Mouse (Mus musculus): ENCODE data around the gene Rhag. TPM values are rescaled to one million over a fixed set of nuclear protein-coding genes. Genes with fewer than 3 reads are reported as not detected.

Gene Rhag
- total and polyA plus RNA-seq, 3 experiments = 17.8 to 91.3 TPM; not detected in 1

- Histone ChIP-seq H3K9ac (ENCODE audit: control insufficient read depth, low read depth, low read length, poor library complexity, severe bottlenecking) (no peak overlapping the region), H3K36me3 (ENCODE audit: control insufficient read depth in 1 of 2, insufficient read depth in 2 of 2, low read length in 2 of 2) (peaks cover 0 to 7% of the 10 kb centered on the region in 2 experiments; a peak in 2 of 4 replicates), H3K27me3 (ENCODE audit: control insufficient read depth in 1 of 2, insufficient read depth in 2 of 2, low read length in 2 of 2) (no peaks in the 10 kb centered on the region), H3K79me2 (ENCODE audit: control insufficient read depth, insufficient read depth, low read length, poor library complexity) (no peaks in the 10 kb centered on the region), H3K9me3 (replicated peaks; ENCODE audit: insufficient read depth, low read length) (no peaks in the 10 kb centered on the region), H3K4me1 (ENCODE audit: control insufficient read depth in 1 of 2, insufficient read depth in 2 of 2, low read length in 2 of 2) (no peaks in the 10 kb centered on the region; a peak in 1 of 4 replicates), H3K27ac (ENCODE audit: control insufficient read depth, low read depth, low read length) (no peak overlapping the region), H3K4me3 (ENCODE audit: control insufficient read depth in 1 of 2, insufficient read depth in 1 of 2, low read depth in 2 of 2, low read length in 2 of 2) (no peak overlapping the region)
- DNase-seq (ENCODE audit: low read depth, low spot score) = peak; percentile 87
- TF ChIP-seq E2F4 (IDR thresholded peaks at IDR 0.05; ENCODE audit: borderline replicate concordance, low read depth, low read length) (no peak), HCFC1 (IDR thresholded peaks at IDR 0.05; ENCODE audit: low read depth, low read length) (no peak), RCOR1 (IDR thresholded peaks at IDR 0.05; ENCODE audit: low read depth, low read length) (peak; percentile 59), GABPA (IDR thresholded peaks at IDR 0.05; ENCODE audit: low read depth, low read length) (no peak), UBTF (IDR thresholded peaks at IDR 0.05; ENCODE audit: borderline replicate concordance, insufficient read depth, low read depth, low read length) (no peak), ETS1 (IDR thresholded peaks at IDR 0.05; ENCODE audit: low read depth, low read length) (peak; percentile 55; the same call in 1 of the 2 replicates), MYB (IDR thresholded peaks at IDR 0.05; ENCODE audit: low read depth, low read length) (no peak), MYC (IDR thresholded peaks at IDR 0.05; ENCODE audit: low read depth, low read length) (no peak), ZMIZ1 (IDR thresholded peaks at IDR 0.05; ENCODE audit: low read depth, low read length) (no peak), MAFK (IDR thresholded peaks at IDR 0.05; ENCODE audit: borderline replicate concordance, low read depth, low read length) (0 out of 2 replicates have a peak, but pooled peaks have one; percentile 22), POLR2A (IDR thresholded peaks at IDR 0.05; ENCODE audit: control insufficient read depth in 1 of 2, insufficient read depth in 1 of 2, low read depth in 1 of 2, low read length in 2 of 2, poor library complexity in 1 of 2) (no peak), ZC3H11A (IDR thresholded peaks at IDR 0.05; ENCODE audit: low read depth, low read length) (no peak), USF1 (IDR thresholded peaks at IDR 0.05; ENCODE audit: low read depth, low read length) (no peak), EP300 (IDR thresholded peaks at IDR 0.05; ENCODE audit: low read depth in 1 of 2, low read length in 2 of 2) (0 out of 4 replicates have a peak, but pooled peaks have one; percentile 23 to 33), TBP (IDR thresholded peaks at IDR 0.05; ENCODE audit: low read depth, low read length) (peak; percentile 26; the same call in 1 of the 2 replicates), NRF1 (IDR thresholded peaks at IDR 0.05; ENCODE audit: insufficient read depth, low read depth, low read length, poor library complexity, severe bottlenecking) (no peak), POLR2AphosphoS2 (IDR thresholded peaks at IDR 0.05; ENCODE audit: low read length) (no peak), BHLHE40 (IDR thresholded peaks at IDR 0.05; ENCODE audit: borderline replicate concordance, low read depth, low read length) (no peak), ZNF384 (IDR thresholded peaks at IDR 0.05; ENCODE audit: low read depth, low read length) (no peak), MAZ (IDR thresholded peaks at IDR 0.05; ENCODE audit: low read depth, low read length) (no peak), SIN3A (IDR thresholded peaks at IDR 0.05; ENCODE audit: low read length) (0 out of 2 replicates have a peak, but pooled peaks have one; percentile 26), MAX (IDR thresholded peaks at IDR 0.05; ENCODE audit: low read length) (no peak), CHD2 (IDR thresholded peaks at IDR 0.05; ENCODE audit: low read length) (no peak), TCF12 (IDR thresholded peaks at IDR 0.05; ENCODE audit: low read depth, low read length) (0 out of 2 replicates have a peak, but pooled peaks have one; percentile 42), MXI1 (IDR thresholded peaks at IDR 0.05; ENCODE audit: low read depth, low read length) (no peak), CHD1 (IDR thresholded peaks at IDR 0.05; ENCODE audit: low read depth, low read length) (no peak), CTCF (IDR thresholded peaks at IDR 0.05 in 2 of 3, conservative IDR thresholded peaks at IDR 0.05 in 1 of 3; ENCODE audit: control insufficient read depth in 1 of 3, insufficient read depth in 1 of 3, low read depth in 2 of 3, low read length in 3 of 3, poor library complexity in 1 of 3, severe bottlenecking in 1 of 3) (no peak), NELFE (IDR thresholded peaks at IDR 0.05; ENCODE audit: low read depth, low read length) (no peak), KAT2A (conservative IDR thresholded peaks at IDR 0.05; ENCODE audit: low read depth, low read length) (no peak), JUND (IDR thresholded peaks at IDR 0.05; ENCODE audit: low read depth, low read length) (no peak), USF2 (IDR thresholded peaks at IDR 0.05; ENCODE audit: borderline replicate concordance in 1 of 2, insufficient read depth in 1 of 2, low read depth in 1 of 2, low read length in 2 of 2) (no peak), TAL1 (IDR thresholded peaks at IDR 0.05; ENCODE audit: low read length) (no peak), MEF2A (IDR thresholded peaks at IDR 0.05; ENCODE audit: extremely low read depth, insufficient replicate concordance, low read depth, low read length, poor library complexity, severe bottlenecking) (no peak), ELF1 (IDR thresholded peaks at IDR 0.05; ENCODE audit: low read depth, low read length) (no peak), ZKSCAN1 (IDR thresholded peaks at IDR 0.05; ENCODE audit: low read depth, low read length) (no peak), GATA1 (IDR thresholded peaks at IDR 0.05; ENCODE audit: low read depth, low read length) (peak; percentile 51; the same call in 1 of the 2 replicates), RAD21 (IDR thresholded peaks at IDR 0.05; ENCODE audit: low read depth, low read length) (no peak; the same call in 1 of the 2 replicates)
Measured at GRCm38 (mm10) chr17:40855065-40855464, 44.1 kb downstream of the Rhag start.

All from MEL (cell line).